Mouse (Mus musculus) embryo, embryonic 9.5 days (tissue): ENCODE data around the gene Gm47841.
A peak's percentile ranks its signal among the peaks of the same experiment; 100 is the strongest.

ENCODE experiments used
- DNase-seq: peaks from one replicate; pipeline ENCODE4 v3.0.0-alpha.2; 2017; ENCODE audit errors: extremely low spot score

Gene Gm47841

GRCm38 (mm10) chr15:101044531-101044930 is 2.7 kb downstream of the Gm47841 start:
- DNase-seq, result no peak

DNA sequence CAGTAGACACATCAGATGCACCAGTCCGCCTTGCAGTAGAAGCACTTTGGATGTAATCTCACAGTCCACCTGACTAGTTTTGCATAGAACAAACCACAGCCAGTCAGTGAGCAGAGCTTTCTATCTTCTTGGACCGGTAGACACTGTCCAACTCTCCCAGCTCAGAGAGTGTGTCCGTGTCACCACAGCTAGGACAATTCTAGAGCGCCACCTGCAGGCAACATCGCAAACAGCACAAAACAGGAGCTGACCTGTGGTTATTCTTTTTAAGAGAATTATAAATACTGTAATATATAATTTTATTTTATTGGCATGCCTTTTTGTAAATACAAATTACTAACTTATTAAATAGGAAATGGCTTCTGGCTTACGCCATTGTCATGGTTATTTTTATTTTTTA is 4.6 kb downstream of the Gm47841 start:
- peak; percentile 70 for DNase-seq

DNA sequence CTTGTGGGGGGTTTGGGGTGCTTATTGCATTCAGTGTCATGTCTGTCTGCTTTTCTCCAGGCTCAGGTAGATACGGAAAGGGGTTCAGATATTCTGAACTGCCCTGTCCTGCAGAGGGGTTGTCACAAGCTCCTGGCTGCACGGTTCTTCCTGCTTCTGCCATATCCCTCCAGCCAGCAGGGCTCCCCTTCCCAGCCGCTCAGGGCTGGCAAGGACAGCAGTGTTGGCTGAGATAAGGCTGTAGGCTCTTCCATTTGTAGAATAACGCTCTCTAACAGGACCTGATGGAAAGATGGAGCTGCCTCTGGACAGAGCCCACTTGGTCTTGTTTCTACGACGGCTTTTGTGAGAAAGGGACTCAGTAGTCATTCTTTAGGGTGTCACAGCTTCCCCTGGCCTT is 5.2 kb downstream of the Gm47841 start:
- no peak for DNase-seq

DNA sequence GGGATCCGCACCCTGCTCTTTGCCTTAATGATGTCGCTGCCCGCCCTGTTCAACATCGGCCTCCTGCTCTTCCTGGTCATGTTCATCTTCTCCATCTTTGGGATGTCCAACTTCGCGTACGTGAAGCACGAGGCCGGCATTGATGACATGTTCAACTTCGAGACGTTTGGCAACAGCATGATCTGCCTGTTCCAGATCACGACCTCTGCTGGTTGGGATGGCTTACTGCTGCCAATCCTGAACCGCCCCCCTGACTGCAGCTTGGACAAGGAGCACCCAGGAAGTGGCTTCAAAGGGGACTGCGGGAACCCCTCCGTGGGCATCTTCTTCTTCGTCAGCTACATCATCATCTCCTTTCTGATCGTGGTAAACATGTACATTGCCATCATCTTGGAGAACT is 7.5 kb downstream of the Gm47841 start:
- no peak for DNase-seq

DNA sequence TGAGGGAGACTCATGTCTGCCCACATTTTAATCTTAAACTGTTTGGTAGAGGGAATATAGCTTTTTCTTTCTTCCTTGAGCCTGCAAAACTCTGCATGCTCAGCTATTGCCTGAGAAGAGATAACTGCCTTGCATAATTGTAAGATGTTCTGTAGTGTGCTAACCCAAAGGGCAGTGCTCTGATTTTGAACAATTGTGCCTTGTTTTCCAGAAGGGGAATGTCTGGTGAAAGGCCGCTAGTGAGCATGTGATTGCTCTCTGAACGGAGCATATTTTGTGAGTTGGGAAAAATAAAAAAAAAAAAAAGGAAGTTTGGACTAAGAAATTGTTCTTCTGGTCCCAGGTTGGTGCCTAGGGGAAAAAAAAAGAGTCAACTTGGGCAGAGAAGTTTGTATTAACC is 18.2 kb downstream of the Gm47841 start:
- no peak for DNase-seq

GRCm38 (mm10) chr15:101011352-101011751 is 35.8 kb downstream of the Gm47841 start:
- no peak for DNase-seq

DNA sequence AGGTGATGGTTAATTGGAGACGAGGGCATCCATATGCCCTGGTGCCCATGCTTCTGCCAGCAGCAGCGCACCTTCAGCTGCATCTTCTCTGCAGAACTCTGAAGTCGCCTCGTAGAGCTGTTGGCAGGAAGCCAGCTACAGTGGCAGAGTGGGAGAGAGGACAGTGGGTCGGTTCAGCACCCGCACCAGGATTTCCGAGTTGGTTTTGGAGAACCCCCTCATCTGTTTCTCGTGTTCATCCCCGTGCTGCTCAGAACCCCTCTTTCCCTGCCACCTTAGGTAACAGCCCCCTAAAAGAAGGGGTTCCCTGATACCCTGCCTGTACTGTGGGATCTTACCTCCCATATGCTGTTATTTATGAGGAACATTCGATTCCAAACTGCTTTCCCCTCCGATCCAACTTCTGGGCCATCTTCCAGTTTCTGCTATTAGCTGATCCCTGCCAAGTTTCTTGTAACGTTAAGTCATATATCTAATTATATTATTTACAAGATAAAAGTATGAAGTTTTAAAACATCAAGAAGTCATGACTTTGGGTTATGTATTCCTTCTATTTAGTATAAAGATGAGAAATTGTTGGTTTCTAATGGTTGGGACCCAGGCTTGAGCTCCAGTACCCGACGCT is 38.7 kb downstream of the Gm47841 start:
- DNase-seq, result no peak

GRCm38 (mm10) chr15:101007236-101007635 is 40.0 kb downstream of the Gm47841 start:
- no peak for DNase-seq

DNA sequence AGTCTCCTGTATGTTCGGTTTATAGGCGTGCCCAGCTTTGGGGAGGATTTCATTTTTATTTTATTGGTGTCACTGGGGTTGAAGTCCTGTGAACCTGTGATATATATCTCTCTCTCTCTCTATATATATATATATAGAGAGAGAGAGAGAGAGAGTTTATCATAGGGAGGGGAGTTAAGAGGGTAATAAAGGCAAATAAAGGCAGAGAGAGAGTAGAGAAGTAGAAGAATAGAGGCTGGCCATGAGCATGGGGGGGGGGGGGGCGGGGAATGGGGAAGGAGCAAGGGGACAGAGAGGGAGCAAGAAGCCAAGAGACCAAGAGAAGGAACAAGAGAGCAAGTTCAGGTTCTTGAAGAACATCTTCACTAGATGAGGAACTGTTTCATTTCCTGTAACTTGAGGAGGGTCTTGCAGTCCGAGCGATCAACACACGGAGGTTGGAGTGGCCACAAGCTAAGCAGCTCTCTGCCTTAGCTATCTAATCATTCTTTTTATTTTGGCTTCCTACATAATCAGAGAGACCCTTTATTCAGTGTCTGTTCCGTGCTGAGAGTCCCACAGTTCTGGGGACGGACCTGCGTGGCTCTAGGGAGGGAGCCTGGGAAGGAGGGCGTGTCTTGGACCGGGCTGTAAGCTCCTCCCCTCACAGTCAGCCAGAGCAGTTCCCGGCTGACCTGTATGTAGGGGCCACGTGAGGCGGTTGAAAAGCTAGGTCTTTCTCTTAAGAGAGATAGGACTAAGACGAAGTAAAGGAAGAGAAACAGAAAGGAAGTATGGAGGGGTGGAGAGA is 40.8 kb downstream of the Gm47841 start:
- peak; percentile 71 for DNase-seq

- no peak for DNase-seq
Observed at GRCm38 (mm10) chr15:101005717-101006116, 41.5 kb downstream of the Gm47841 start.

GRCm38 (mm10) chr15:101004538-101004937 is 42.7 kb downstream of the Gm47841 start:
- DNase-seq, result no peak

DNA sequence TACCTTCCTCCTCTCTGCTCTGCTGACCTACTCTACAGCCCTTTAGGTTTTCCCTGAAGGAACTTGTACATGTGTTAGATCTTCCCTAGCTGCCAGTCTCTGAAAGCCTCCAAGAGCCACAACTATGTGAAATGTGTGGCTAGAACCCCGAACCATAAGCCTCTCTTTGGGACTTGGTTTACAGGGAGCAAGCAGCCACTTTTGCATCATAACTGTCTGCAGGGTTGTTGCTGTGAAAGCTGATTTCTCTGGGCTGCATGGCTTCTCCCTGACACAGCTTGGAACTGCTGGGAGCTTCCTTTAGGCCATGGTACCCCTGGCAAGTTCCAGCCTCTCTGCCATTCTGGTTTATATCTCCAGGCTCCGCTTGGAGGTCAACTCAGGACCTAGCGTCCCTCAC is 44.7 kb downstream of the Gm47841 start:
- no peak for DNase-seq

GRCm38 (mm10) chr15:101001685-101002084 is 45.5 kb downstream of the Gm47841 start:
- no peak for DNase-seq

DNA sequence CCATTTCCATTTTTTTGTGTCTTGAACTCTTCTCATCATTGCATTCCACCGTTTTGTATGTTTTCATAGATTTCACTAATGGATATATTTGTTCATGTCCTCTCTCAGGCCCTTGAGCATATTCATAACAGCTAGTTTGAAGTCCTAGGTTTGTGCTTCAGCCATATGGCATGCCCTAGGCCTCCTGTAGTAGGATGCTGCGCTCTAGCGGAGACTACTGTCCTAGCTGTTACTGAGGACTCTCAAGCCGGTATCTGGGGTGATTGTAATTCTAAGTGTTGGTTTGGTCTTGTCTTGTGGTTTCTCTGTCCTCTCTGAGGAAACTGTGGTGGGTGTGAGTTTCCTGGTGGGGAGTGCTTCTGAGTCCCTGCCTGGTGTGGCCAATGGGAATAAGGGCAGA is 50.1 kb downstream of the Gm47841 start:
- DNase-seq, result peak; percentile 18
